Mouse (Mus musculus): ENCODE measurements around the gene Ggnbp2. TPM values are rescaled to one million over a fixed set of nuclear protein-coding genes. Genes with fewer than 3 reads are reported as not detected.

Ggnbp2 gene
- total RNA-seq, 2 experiments from 2014 or later: 57.5 to 63.0 TPM

Small RNAs within 50 kb of the gene (microRNA-seq; reads per million reads assigned to microRNA genes)
- not detected for gene Gm23564

Other genes with a start within 250 kb of the Ggnbp2 start
- gene Mrm1, start 51.3 kb downstream of the Ggnbp2 start, total RNA-seq (2021): 1 to 10 TPM; 6.5 to 6.7 TPM
- gene Dhrs11, start 41.8 kb downstream of the Ggnbp2 start, total RNA-seq (2021): 10 to 100 TPM; 13.7 to 16.9 TPM
- 1 to 10 TPM; 7.7 to 7.8 TPM for gene Myo19, start 9.3 kb upstream of the Ggnbp2 start, total RNA-seq (2021)
- 1 to 10 TPM; 5.6 to 6.4 TPM for gene Pigw, start 9.5 kb upstream of the Ggnbp2 start, total RNA-seq (2021)
- gene Znhit3, start 45.5 kb upstream of the Ggnbp2 start, total RNA-seq (2021): 10 to 100 TPM; 12.2 to 14.7 TPM
- gene Car4, start 87.0 kb upstream of the Ggnbp2 start, total RNA-seq (2021): 1 to 10 TPM; 6.7 to 8.7 TPM